Mouse (Mus musculus): ENCODE data around the gene Appbp2. TPM values are rescaled to one million over a fixed set of nuclear protein-coding genes. Genes with fewer than 3 reads are reported as not detected.
A peak's percentile ranks its signal among the peaks of the same experiment; 100 is the strongest.

Gene Appbp2
- polyA plus RNA-seq, 1 experiment: 13.4 TPM

DNA sequence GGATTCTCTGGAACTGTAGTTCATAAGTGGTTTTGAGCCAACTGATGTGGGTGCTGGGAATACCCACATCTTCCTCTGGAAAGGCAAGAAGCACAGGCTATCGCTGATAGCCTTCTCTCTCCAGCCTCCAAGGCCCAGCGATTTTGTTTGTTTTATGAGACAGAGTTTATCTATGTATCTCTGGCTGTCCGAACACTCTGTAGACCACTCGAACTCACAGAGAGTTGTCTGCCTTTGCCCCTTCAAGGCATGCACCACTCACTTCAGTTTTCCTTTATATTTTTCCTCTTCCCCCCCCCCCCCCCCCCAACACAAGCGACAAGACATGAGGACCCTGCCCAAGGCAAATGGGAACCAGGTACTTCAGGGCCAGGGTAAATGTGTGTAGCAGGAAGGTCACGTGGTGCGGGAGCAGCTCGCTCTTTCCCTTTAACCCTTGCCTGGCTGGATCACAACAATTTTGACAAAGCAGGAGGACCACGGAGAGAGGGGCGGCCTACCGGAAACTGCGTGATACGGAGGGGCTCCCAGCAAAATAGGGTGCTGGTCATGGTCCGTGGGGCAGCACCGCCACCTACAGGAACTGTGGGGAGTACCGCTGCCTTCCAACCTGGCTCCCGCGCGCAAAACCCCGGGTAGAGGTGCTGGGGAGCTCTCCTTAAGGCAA, 52.2 kb downstream of the Appbp2 start:
- 0 out of 2 replicates have a peak, but pooled peaks have one; percentile 28 for TF ChIP-seq POLR2A (IDR thresholded peaks at IDR 0.05; ENCODE audit: control insufficient read depth, low read depth, low read length)
- TF ChIP-seq CTCF (IDR thresholded peaks at IDR 0.05; ENCODE audit: control insufficient read depth, insufficient read depth, insufficient replicate concordance, low read depth, low read length): peak; percentile 71; the same call in 1 of the 2 replicates
- Histone ChIP-seq H3K36me3 (ENCODE audit: control insufficient read depth, insufficient read depth, low read length) (no peaks in the 10 kb centered on the region), H3K27ac (ENCODE audit: control insufficient read depth, insufficient read depth, low read depth, low read length) (peak overlapping the region; percentile 71; the same call in 1 of the 2 replicates), H3K27me3 (ENCODE audit: control insufficient read depth, insufficient read depth, low read length) (no peaks in the 10 kb centered on the region), H3K4me1 (ENCODE audit: control insufficient read depth, insufficient read depth, low read length) (peaks cover 5% of the 10 kb centered on the region), H3K4me3 (ENCODE audit: control insufficient read depth, low read depth, low read length) (peak overlapping the region; percentile 86)

DNA sequence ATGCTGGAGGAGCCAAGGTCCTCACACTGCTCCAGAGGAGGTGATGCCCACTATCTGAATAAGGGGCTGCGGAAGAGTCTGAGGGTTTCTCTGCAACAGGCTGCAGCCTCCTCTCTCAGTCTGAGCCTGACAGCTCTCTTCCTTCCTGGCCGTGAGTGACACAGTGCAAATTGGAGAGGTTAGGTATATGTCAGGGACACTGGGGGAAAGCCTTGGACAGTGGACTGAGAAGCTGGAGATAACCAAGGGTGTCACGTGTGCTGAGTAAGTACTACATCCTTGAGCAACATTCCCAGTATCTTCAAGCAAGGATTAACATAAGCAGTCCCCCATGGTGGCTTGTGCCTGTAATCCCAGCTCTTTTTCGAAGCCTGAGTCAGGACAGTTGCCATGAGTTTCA, 56.5 kb downstream of the Appbp2 start:
- TF ChIP-seq POLR2A (IDR thresholded peaks at IDR 0.05; ENCODE audit: control insufficient read depth, low read depth, low read length) (no peak), CTCF (IDR thresholded peaks at IDR 0.05; ENCODE audit: control insufficient read depth, insufficient read depth, insufficient replicate concordance, low read depth, low read length) (no peak)
- H3K27me3 ChIP-seq (ENCODE audit: control insufficient read depth, insufficient read depth, low read length): no peaks in the 10 kb centered on the region
- H3K27ac ChIP-seq (ENCODE audit: control insufficient read depth, insufficient read depth, low read depth, low read length): no peak overlapping the region
- peaks cover 5% of the 10 kb centered on the region for H3K4me1 ChIP-seq (ENCODE audit: control insufficient read depth, insufficient read depth, low read length)
- no peak overlapping the region for H3K4me3 ChIP-seq (ENCODE audit: control insufficient read depth, low read depth, low read length)
- H3K36me3 ChIP-seq (ENCODE audit: control insufficient read depth, insufficient read depth, low read length): no peaks in the 10 kb centered on the region

DNA sequence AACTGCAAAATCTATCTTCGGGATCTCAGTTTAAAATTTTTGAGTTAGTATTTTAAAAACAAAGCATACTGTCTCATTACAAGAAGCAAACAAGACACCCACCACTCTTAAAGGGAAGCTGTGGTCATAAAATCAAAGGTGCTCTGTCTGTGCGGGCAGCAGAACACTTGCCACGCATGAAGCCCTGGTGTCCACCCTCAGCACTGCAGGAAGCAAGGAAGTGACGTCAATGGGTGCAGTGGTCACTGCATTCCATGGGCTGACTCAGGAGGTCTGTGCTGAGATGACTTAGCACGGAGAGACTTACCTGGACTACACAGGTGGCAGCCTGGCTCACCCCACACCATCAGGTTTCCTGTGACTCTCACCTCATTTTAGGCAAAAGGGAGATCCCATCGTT, 57.2 kb downstream of the Appbp2 start:
- Histone ChIP-seq H3K27ac (ENCODE audit: control insufficient read depth, insufficient read depth, low read depth, low read length) (no peak overlapping the region), H3K36me3 (ENCODE audit: control insufficient read depth, insufficient read depth, low read length) (no peaks in the 10 kb centered on the region), H3K27me3 (ENCODE audit: control insufficient read depth, insufficient read depth, low read length) (no peaks in the 10 kb centered on the region), H3K4me3 (ENCODE audit: control insufficient read depth, low read depth, low read length) (no peak overlapping the region), H3K4me1 (ENCODE audit: control insufficient read depth, insufficient read depth, low read length) (peaks cover 3% of the 10 kb centered on the region)
- TF ChIP-seq POLR2A (IDR thresholded peaks at IDR 0.05; ENCODE audit: control insufficient read depth, low read depth, low read length) (no peak), CTCF (IDR thresholded peaks at IDR 0.05; ENCODE audit: control insufficient read depth, insufficient read depth, insufficient replicate concordance, low read depth, low read length) (no peak)

DNA sequence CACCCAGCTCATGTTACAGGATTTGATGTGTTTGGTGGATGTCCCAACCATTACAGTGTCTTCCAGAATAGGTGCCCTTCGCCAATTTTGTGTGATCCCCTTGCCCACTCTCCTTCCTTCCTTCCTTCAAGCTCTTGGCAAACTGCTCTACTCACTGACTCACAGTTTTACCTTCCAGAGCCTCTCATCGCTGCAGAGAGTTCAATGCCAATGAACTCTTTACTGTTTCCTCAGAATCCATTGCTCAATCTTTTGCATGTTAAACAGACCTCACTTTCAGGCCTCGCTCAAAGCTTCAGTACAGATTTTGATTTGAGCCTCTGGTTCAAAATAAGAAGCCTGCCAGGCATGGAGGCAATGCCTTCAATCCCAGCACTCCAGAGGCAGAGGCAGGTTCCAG, 59.0 kb downstream of the Appbp2 start:
- no peak for TF ChIP-seq POLR2A (IDR thresholded peaks at IDR 0.05; ENCODE audit: control insufficient read depth, low read depth, low read length)
- TF ChIP-seq CTCF (IDR thresholded peaks at IDR 0.05; ENCODE audit: control insufficient read depth, insufficient read depth, insufficient replicate concordance, low read depth, low read length): no peak
- H3K27ac ChIP-seq (ENCODE audit: control insufficient read depth, insufficient read depth, low read depth, low read length): no peak overlapping the region
- no peaks in the 10 kb centered on the region for H3K27me3 ChIP-seq (ENCODE audit: control insufficient read depth, insufficient read depth, low read length)
- no peak overlapping the region for H3K4me3 ChIP-seq (ENCODE audit: control insufficient read depth, low read depth, low read length)
- no peaks in the 10 kb centered on the region for H3K36me3 ChIP-seq (ENCODE audit: control insufficient read depth, insufficient read depth, low read length)
- peaks cover 2% of the 10 kb centered on the region for H3K4me1 ChIP-seq (ENCODE audit: control insufficient read depth, insufficient read depth, low read length)

DNA sequence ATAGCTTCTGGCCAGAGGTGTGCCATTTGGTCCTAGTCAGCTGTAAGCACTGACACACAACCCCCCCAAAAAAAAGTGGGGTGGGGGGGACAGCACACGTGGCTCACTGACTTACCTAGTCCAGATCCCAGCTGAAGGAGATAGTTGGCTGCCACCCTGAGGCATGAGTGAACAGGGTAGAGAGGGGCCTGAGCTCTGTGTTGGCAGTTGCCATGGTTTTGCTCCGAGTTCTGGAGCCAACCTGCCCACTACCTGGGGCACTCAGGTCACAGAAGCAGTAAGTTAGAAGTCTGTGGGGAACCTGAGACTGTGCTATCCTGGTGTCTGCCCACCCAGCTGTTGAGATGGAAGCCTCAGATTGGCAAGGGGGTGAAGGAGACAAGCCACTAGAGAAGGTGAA, 64.1 kb downstream of the Appbp2 start:
- H3K4me3 ChIP-seq (ENCODE audit: control insufficient read depth, low read depth, low read length): peak overlapping the region; percentile 91
- TF ChIP-seq POLR2A (IDR thresholded peaks at IDR 0.05; ENCODE audit: control insufficient read depth, low read depth, low read length) (peak; percentile 84; the same call in 1 of the 2 replicates), CTCF (IDR thresholded peaks at IDR 0.05; ENCODE audit: control insufficient read depth, insufficient read depth, insufficient replicate concordance, low read depth, low read length) (no peak)
- peak overlapping the region; percentile 68 for H3K27ac ChIP-seq (ENCODE audit: control insufficient read depth, insufficient read depth, low read depth, low read length)
- peaks cover 15% of the 10 kb centered on the region for H3K4me1 ChIP-seq (ENCODE audit: control insufficient read depth, insufficient read depth, low read length)
- no peaks in the 10 kb centered on the region for H3K36me3 ChIP-seq (ENCODE audit: control insufficient read depth, insufficient read depth, low read length)
- H3K27me3 ChIP-seq (ENCODE audit: control insufficient read depth, insufficient read depth, low read length): no peaks in the 10 kb centered on the region

DNA sequence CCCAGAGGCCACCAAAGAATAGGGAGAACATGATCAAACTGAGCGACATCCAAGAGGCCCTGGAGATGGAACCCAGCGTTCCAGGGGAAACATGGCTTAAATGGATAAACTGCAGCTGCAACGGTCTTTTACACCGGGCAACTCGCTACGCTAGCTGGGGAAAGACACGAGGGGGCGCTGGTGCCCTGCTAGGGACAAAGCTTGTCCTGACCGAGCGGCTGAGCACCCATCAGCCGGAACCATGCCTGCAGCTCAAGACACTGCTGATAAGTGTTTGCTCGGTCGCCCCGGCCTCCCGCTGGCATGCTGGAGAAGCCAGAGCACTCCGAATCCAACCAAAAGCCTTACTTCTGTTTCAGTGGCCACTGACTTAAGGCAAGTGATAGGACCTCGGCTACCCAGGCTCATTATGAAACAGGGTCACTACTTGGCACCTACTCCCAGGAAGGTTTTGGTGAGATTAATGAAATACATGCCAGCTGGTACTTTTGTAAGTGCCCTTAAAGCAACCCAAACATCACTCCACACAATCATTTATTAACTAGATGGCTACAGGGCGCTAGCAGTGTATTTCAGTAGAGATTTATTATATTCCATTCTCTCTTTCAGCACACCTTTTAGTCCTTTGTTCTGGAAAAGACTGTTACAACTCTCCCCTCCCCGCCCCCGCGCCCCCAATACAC, 64.7 kb downstream of the Appbp2 start, which contains the start of gene 1700125H20Rik:
Gene 1700125H20Rik (plus strand): TSS at position 347 of the 683 bp plus-strand sequence.
- no peaks in the 10 kb centered on the region for H3K36me3 ChIP-seq (ENCODE audit: control insufficient read depth, insufficient read depth, low read length)
- peak within 1 kb of the TSS; percentile 91 for H3K4me3 ChIP-seq (ENCODE audit: control insufficient read depth, low read depth, low read length)
- H3K27me3 ChIP-seq (ENCODE audit: control insufficient read depth, insufficient read depth, low read length): no peaks in the 10 kb centered on the region
- peak; percentile 39; the same call in 1 of the 2 replicates for TF ChIP-seq POLR2A (IDR thresholded peaks at IDR 0.05; ENCODE audit: control insufficient read depth, low read depth, low read length)
- TF ChIP-seq CTCF (IDR thresholded peaks at IDR 0.05; ENCODE audit: control insufficient read depth, insufficient read depth, insufficient replicate concordance, low read depth, low read length): peak; percentile 80; the same call in 1 of the 2 replicates
- H3K27ac ChIP-seq (ENCODE audit: control insufficient read depth, insufficient read depth, low read depth, low read length): peak within 1 kb of the TSS; percentile 80
- H3K4me1 ChIP-seq (ENCODE audit: control insufficient read depth, insufficient read depth, low read length): peaks cover 15% of the 10 kb centered on the region

DNA sequence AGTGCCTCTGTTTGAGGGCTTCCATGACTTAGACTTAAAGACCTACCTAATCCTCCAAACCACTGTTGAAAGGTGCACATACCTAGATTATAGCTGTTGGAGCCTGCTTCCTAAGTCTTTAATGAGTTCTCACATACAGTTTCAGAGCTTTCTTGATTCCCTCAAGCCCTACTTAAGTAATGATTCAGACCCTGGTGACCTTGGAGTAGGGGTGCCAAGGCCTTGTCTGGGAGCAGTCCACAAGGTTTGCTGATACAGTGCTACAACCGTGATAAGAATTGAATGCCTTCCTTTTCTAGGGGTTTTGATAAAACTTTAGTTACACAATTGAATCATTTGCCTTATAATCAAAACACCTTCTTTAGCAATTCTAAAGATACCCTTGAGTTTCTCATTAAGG, 67.4 kb downstream of the Appbp2 start:
- no peak overlapping the region for H3K4me3 ChIP-seq (ENCODE audit: control insufficient read depth, low read depth, low read length)
- peak overlapping the region; percentile 75; the same call in 1 of the 2 replicates for H3K27ac ChIP-seq (ENCODE audit: control insufficient read depth, insufficient read depth, low read depth, low read length)
- peaks cover 15% of the 10 kb centered on the region for H3K4me1 ChIP-seq (ENCODE audit: control insufficient read depth, insufficient read depth, low read length)
- no peaks in the 10 kb centered on the region for H3K27me3 ChIP-seq (ENCODE audit: control insufficient read depth, insufficient read depth, low read length)
- H3K36me3 ChIP-seq (ENCODE audit: control insufficient read depth, insufficient read depth, low read length): no peaks in the 10 kb centered on the region
- TF ChIP-seq CTCF (IDR thresholded peaks at IDR 0.05; ENCODE audit: control insufficient read depth, insufficient read depth, insufficient replicate concordance, low read depth, low read length) (no peak), POLR2A (IDR thresholded peaks at IDR 0.05; ENCODE audit: control insufficient read depth, low read depth, low read length) (no peak)

Data from testis, adult 2 months (tissue).